ENCODE assay signal across 16 mouse cellular contexts in the genomic region with DNA sequence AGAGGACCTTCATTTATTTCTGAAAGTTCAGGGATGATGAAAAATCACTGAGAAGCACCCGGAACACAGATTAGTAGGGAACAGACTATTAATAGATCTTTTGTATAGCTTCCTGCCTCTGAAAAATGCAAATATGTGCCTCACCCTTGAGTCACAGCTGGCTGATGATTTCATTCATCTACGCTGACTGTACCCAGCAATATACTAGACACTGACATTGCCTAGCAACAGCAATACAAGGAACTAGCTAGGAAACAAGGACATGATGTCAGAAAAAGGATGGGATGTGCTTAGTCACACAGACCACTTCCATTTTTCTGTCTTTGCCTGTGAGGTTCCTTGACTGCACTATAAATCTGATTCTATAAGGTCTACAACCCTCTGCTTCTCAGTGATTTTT.
DNase-seq lines count a peak whose midpoint lies in the region; ATAC-seq lines count a peak whose summit lies in the region.
"Had no signal": no experiment of that assay in that cellular context is flagged by ENCODE, and none has a peak within 500 bp of the region (broad histone marks: within the 10 kb centered on the region; RNA-seq: fewer than 3 reads in every experiment).

No protein-coding gene starts in this region.

- no peaks in the 10 kb centered on the region for H3K9me3 ChIP-seq in liver, embryonic 11.5 days (ENCODE audit: control insufficient read depth, low read length)
- H3K9me3 ChIP-seq: liver, embryonic 12.5 days had no signal

- no peak overlapping the region for H3K27ac ChIP-seq in liver, embryonic 11.5 days (ENCODE audit: low read depth, low read length)
- H3K27ac ChIP-seq: liver, embryonic 12.5 days had no signal

- WGBS in liver, embryonic 11.5 days = 73% methylated on average over 2 of the region's 2 CpGs

- ATAC-seq in liver, embryonic 11.5 days (replicated peaks; ENCODE audit: low FRiP score) = no peak
- ATAC-seq: CD4-positive, CD25-positive, alpha-beta regulatory T cell, adult 4 months; liver, embryonic 12.5 days; Patski had no signal

- no peak overlapping the region for H3K4me2 ChIP-seq in liver, embryonic 11.5 days
- H3K4me2 ChIP-seq: liver, embryonic 12.5 days had no signal

- no peak overlapping the region for H3K4me3 ChIP-seq in liver, embryonic 11.5 days (ENCODE audit: low read depth, low read length)
- H3K4me3 ChIP-seq: liver, embryonic 12.5 days had no signal

- no peak overlapping the region for H3K9ac ChIP-seq in liver, embryonic 11.5 days (ENCODE audit: low read depth, low read length)
- H3K9ac ChIP-seq: liver, embryonic 12.5 days had no signal

- H3K27me3 ChIP-seq in liver, embryonic 11.5 days (replicated peaks; ENCODE audit: control insufficient read depth, insufficient read depth, low read length) = no peaks in the 10 kb centered on the region
- H3K27me3 ChIP-seq: liver, embryonic 12.5 days; Patski had no signal

- DNase-seq in frontal cortex, adult 2 months (ENCODE audit: extremely low spot score in 1 of 2, low spot score in 1 of 2) = peak; percentile 19 to 45
- DNase-seq in frontal cortex, postnatal 25 days (ENCODE audit: low spot score in 2 of 2) = no peak
- peak; percentile 18 to 40 for DNase-seq in right cerebral cortex, postnatal 10 days (ENCODE audit: low spot score in 2 of 2)
- no peak for DNase-seq in right cerebral cortex, postnatal 25 days
- DNase-seq in layer of hippocampus, adult 8-10 months (ENCODE audit: low spot score in 2 of 2) = peak; percentile 6 to 13
- DNase-seq in cerebellum, adult 11 months = no peak
- no peak for DNase-seq in liver, embryonic 11.5 days (ENCODE audit: low spot score)
- DNase-seq in testis, postnatal 10 days (ENCODE audit: low spot score) = no peak
- DNase-seq: adrenal gland, postnatal 14 days; cerebellum, adult 2 months; heart, postnatal 10 days; kidney, adult 18-20 months; lung, postnatal 10 days had no signal

- H3K4me1 ChIP-seq in liver, embryonic 11.5 days (replicated peaks; ENCODE audit: control insufficient read depth, insufficient read depth, low read length) = no peaks in the 10 kb centered on the region
- H3K4me1 ChIP-seq: liver, embryonic 12.5 days had no signal

- no peaks in the 10 kb centered on the region for H3K36me3 ChIP-seq in liver, embryonic 11.5 days (ENCODE audit: control insufficient read depth, insufficient read depth, low read length)
- H3K36me3 ChIP-seq: liver, embryonic 12.5 days had no signal

Comparison
In these comparisons a context has a peak if more than half of its experiments do, and no peak if none do; other contexts are left out.
1. DNase-seq: peak in frontal cortex, adult 2 months (2 of 2), right cerebral cortex, postnatal 10 days (2 of 2) and layer of hippocampus, adult 8-10 months (2 of 2); none in frontal cortex, postnatal 25 days (0 of 2), right cerebral cortex, postnatal 25 days (single experiment), cerebellum, adult 11 months (single experiment), liver, embryonic 11.5 days (single experiment) and testis, postnatal 10 days (single experiment).